Mouse (Mus musculus) brain, embryonic 14.5 days (tissue): ENCODE results near the gene Smarcc1.

ENCODE experiments used
- CTCF ChIP-seq: fragments of 200-500 bp; IDR thresholded peaks from 2 replicates; pipeline ENCODE4 v1.5.1; 2012; ENCODE audit warnings: inconsistent platforms, mild to moderate bottlenecking, moderate library complexity, borderline replicate concordance; ENCODE audit not compliant: insufficient read depth, insufficient read length; ENCODE audit errors: extremely low read depth
- POLR2A ChIP-seq: fragments of 200-500 bp; IDR thresholded peaks from 2 replicates; pipeline ENCODE4 v1.6.1; 2012; ENCODE audit warnings: mild to moderate bottlenecking, inconsistent platforms, borderline replicate concordance; ENCODE audit not compliant: poor library complexity, insufficient read depth, insufficient read length, severe bottlenecking; ENCODE audit errors: extremely low read depth

- TF ChIP-seq CTCF (no peak), POLR2A (no peak)
These were observed 3.9 kb downstream of the Smarcc1 start for GRCm38 (mm10) chr9:110121424-110121823.
